Mouse (Mus musculus): Measurements from ENCODE around the gene Aif1l.

Gene Aif1l

GRCm38 (mm10) chr2:31996060-31996459 is 46.1 kb downstream of the Aif1l start:
- H3K9me3 ChIP-seq (ENCODE audit: low read length): no peaks in the 10 kb centered on the region
- no peak overlapping the region for H3K4me3 ChIP-seq (replicated peaks; ENCODE audit: low read length)
- peaks cover 97% of the 10 kb centered on the region for H3K36me3 ChIP-seq (ENCODE audit: insufficient read depth, low read length)
- no peaks in the 10 kb centered on the region for H3K4me1 ChIP-seq (replicated peaks; ENCODE audit: low read depth, low read length)
- TF ChIP-seq CTCF (conservative IDR thresholded peaks at IDR 0.05; ENCODE audit: low read length) (no peak), NANOG (IDR thresholded peaks at IDR 0.05; ENCODE audit: borderline replicate concordance, low read length) (no peak), POU5F1 (IDR thresholded peaks at IDR 0.05; ENCODE audit: borderline replicate concordance, low read length) (no peak)
- H3K27me3 ChIP-seq (ENCODE audit: insufficient read depth, low read length): no peaks in the 10 kb centered on the region

DNA sequence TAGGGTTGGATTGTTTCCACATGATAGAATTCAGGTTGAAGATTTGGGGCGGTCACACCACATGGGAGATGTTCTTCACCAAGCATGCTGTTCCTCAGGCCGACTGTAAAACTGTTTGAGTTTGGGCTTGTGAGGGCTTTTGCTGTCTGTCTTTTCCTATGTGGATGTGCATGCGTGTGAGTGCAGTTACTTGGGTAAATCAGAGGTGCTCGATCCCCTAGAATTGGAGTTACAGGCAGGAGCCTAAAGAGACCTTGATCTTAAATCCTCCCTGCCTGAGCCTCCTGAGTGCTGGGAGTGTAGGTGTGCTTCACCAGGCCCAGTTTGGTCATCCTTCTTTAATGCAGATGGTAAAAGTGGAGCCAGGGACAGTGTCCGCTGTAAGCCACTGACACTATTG is 47.6 kb downstream of the Aif1l start:
- H3K27me3 ChIP-seq (ENCODE audit: insufficient read depth, low read length): no peaks in the 10 kb centered on the region
- no peak for TF ChIP-seq POU5F1 (IDR thresholded peaks at IDR 0.05; ENCODE audit: borderline replicate concordance, low read length)
- TF ChIP-seq CTCF (conservative IDR thresholded peaks at IDR 0.05; ENCODE audit: low read length): no peak
- TF ChIP-seq NANOG (IDR thresholded peaks at IDR 0.05; ENCODE audit: borderline replicate concordance, low read length): no peak
- no peak overlapping the region for H3K4me3 ChIP-seq (replicated peaks; ENCODE audit: low read length)
- H3K4me1 ChIP-seq (replicated peaks; ENCODE audit: low read depth, low read length): no peaks in the 10 kb centered on the region
- H3K36me3 ChIP-seq (ENCODE audit: insufficient read depth, low read length): peaks cover 91% of the 10 kb centered on the region
- H3K9me3 ChIP-seq (ENCODE audit: low read length): no peaks in the 10 kb centered on the region

GRCm38 (mm10) chr2:31998443-31998842 is 48.5 kb downstream of the Aif1l start:
- no peaks in the 10 kb centered on the region for H3K27me3 ChIP-seq (ENCODE audit: insufficient read depth, low read length)
- H3K4me1 ChIP-seq (replicated peaks; ENCODE audit: low read depth, low read length): no peaks in the 10 kb centered on the region
- no peaks in the 10 kb centered on the region for H3K9me3 ChIP-seq (ENCODE audit: low read length)
- TF ChIP-seq CTCF (conservative IDR thresholded peaks at IDR 0.05; ENCODE audit: low read length) (no peak), NANOG (IDR thresholded peaks at IDR 0.05; ENCODE audit: borderline replicate concordance, low read length) (no peak), POU5F1 (IDR thresholded peaks at IDR 0.05; ENCODE audit: borderline replicate concordance, low read length) (no peak)
- H3K4me3 ChIP-seq (replicated peaks; ENCODE audit: low read length): no peak overlapping the region
- peaks cover 91% of the 10 kb centered on the region for H3K36me3 ChIP-seq (ENCODE audit: insufficient read depth, low read length)

DNA sequence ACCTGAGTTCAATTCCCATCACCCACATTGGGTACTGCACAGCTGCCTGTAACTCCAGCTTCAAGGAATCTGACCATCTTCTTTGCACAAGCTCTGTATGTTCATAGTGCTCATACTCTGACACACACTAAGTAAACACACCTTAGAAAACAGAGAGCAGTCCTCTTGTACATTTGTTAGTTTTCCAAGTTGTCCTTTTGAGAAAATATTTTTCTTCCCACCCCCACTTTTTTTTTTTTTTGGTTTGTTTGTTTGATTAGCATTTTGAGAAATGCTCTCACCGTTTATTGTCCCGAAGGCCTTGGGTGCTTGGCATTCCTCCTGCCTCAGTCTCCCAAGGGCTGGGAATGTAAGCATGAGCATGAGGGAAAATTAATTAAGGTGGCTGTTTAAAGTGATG is 58.4 kb downstream of the Aif1l start:
- Histone ChIP-seq H3K27me3 (ENCODE audit: insufficient read depth, low read length) (no peaks in the 10 kb centered on the region), H3K4me1 (replicated peaks; ENCODE audit: low read depth, low read length) (peaks cover 59% of the 10 kb centered on the region), H3K9me3 (ENCODE audit: low read length) (no peaks in the 10 kb centered on the region), H3K36me3 (ENCODE audit: insufficient read depth, low read length) (peaks cover 94% of the 10 kb centered on the region), H3K4me3 (replicated peaks; ENCODE audit: low read length) (no peak overlapping the region)
- no peak for TF ChIP-seq CTCF (conservative IDR thresholded peaks at IDR 0.05; ENCODE audit: low read length)
- no peak for TF ChIP-seq NANOG (IDR thresholded peaks at IDR 0.05; ENCODE audit: borderline replicate concordance, low read length)
- TF ChIP-seq POU5F1 (IDR thresholded peaks at IDR 0.05; ENCODE audit: borderline replicate concordance, low read length): no peak

GRCm38 (mm10) chr2:32008716-32009115 is 58.8 kb downstream of the Aif1l start:
- Histone ChIP-seq H3K27me3 (ENCODE audit: insufficient read depth, low read length) (no peaks in the 10 kb centered on the region), H3K4me3 (replicated peaks; ENCODE audit: low read length) (no peak overlapping the region), H3K9me3 (ENCODE audit: low read length) (no peaks in the 10 kb centered on the region), H3K4me1 (replicated peaks; ENCODE audit: low read depth, low read length) (peaks cover 59% of the 10 kb centered on the region), H3K36me3 (ENCODE audit: insufficient read depth, low read length) (peaks cover 94% of the 10 kb centered on the region)
- no peak for TF ChIP-seq POU5F1 (IDR thresholded peaks at IDR 0.05; ENCODE audit: borderline replicate concordance, low read length)

DNA sequence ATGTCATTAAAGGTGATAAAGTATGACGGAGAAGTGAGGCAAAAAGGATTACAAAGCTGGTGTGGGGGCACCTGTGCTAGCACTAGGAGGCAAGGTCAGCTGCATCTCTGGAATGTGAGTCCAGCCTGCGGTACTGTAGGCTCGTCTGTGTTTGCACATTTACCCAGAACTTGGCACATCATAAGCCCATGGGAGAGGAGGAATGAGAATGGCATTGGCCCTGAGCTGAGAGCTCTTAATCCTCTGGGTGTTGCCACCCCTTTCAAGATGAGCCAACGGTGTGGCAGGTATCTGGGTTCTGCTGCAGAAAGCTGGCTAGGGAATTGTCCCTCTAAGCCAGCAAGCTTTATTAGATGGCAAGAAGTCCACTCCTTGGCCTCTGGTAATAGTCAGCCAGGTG is 69.8 kb downstream of the Aif1l start:
- no peaks in the 10 kb centered on the region for H3K9me3 ChIP-seq (ENCODE audit: low read length)
- no peak overlapping the region for H3K4me3 ChIP-seq (replicated peaks; ENCODE audit: low read length)
- TF ChIP-seq NANOG (IDR thresholded peaks at IDR 0.05; ENCODE audit: borderline replicate concordance, low read length) (no peak), CTCF (conservative IDR thresholded peaks at IDR 0.05; ENCODE audit: low read length) (no peak), POU5F1 (IDR thresholded peaks at IDR 0.05; ENCODE audit: borderline replicate concordance, low read length) (no peak)
- no peaks in the 10 kb centered on the region for H3K27me3 ChIP-seq (ENCODE audit: insufficient read depth, low read length)
- H3K36me3 ChIP-seq (ENCODE audit: insufficient read depth, low read length): peaks cover 99% of the 10 kb centered on the region
- H3K4me1 ChIP-seq (replicated peaks; ENCODE audit: low read depth, low read length): no peaks in the 10 kb centered on the region

- no peaks in the 10 kb centered on the region for H3K27me3 ChIP-seq (ENCODE audit: insufficient read depth, low read length)
- no peak for TF ChIP-seq NANOG (IDR thresholded peaks at IDR 0.05; ENCODE audit: borderline replicate concordance, low read length)
- TF ChIP-seq CTCF (conservative IDR thresholded peaks at IDR 0.05; ENCODE audit: low read length): no peak
- no peaks in the 10 kb centered on the region for H3K9me3 ChIP-seq (ENCODE audit: low read length)
- peaks cover 100% of the 10 kb centered on the region for H3K36me3 ChIP-seq (ENCODE audit: insufficient read depth, low read length)
- no peak overlapping the region for H3K4me3 ChIP-seq (replicated peaks; ENCODE audit: low read length)
- no peaks in the 10 kb centered on the region for H3K4me1 ChIP-seq (replicated peaks; ENCODE audit: low read depth, low read length)
These were observed 70.3 kb downstream of the Aif1l start for GRCm38 (mm10) chr2:32020229-32020628.

All from E14TG2a.4 (cell line).